Mouse (Mus musculus) cerebellum, adult 11 months (tissue): ENCODE data around the gene Acy3.
A peak's percentile ranks its signal among the peaks of the same experiment; 100 is the strongest.
"Not testable (repeated sequence)": the region's sequence is repeated elsewhere in the genome, so short reads cannot be mapped to it uniquely, and the experiment has no call there.

Experiments
- DNase-seq: peaks from one replicate; pipeline ENCODE4 v3.0.0; 2022

Gene Acy3

DNA sequence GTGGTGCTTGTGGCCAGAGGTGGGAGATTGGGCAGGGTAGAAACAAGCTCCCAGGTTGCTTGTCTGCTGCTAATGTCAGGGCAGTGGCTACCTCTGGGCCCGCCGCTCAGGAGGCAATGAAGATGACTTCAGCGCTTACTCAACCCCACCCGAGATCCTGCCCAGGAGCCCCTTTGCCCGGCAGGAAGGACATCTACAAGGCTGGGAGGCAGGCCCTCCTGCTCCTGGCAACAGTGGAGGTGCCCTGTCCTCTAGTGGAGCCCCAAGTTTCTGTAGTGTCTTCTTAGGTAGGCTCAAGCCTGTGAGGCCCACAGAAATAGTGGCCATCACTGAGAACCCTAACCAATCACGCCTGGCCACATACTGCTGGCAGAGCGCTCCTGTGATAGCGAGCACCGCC, 18.7 kb downstream of the Acy3 start:
- no peak for DNase-seq

DNA sequence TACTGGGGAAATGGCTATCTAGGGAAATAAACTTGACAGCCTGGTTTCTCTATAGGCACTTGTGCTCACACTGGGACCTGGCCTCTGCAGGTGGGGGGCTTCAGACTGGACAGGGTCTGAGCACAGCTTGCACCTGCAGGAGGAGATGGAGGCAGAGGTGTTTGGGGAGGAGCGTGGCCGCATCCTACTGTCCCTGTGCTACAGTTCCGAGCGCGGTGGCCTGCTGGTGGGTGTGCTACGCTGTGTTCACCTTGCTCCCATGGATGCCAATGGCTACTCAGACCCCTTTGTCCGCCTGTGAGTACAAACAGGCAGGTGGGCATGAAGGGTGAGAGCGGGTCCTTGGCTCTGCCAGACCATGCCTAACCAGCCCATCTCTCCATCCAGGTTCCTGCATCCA, 19.6 kb downstream of the Acy3 start:
- DNase-seq, result no peak

- no peak for DNase-seq
Measured at GRCm38 (mm10) chr19:4011086-4011485, 24.7 kb downstream of the Acy3 start.

GRCm38 (mm10) chr19:4012432-4013022, 26.2 kb downstream of the Acy3 start, which contains the start of gene Ndufv1:
TSS of gene Ndufv1 (minus strand) at chr19:4012806.
- peak; percentile 95 for DNase-seq

DNA sequence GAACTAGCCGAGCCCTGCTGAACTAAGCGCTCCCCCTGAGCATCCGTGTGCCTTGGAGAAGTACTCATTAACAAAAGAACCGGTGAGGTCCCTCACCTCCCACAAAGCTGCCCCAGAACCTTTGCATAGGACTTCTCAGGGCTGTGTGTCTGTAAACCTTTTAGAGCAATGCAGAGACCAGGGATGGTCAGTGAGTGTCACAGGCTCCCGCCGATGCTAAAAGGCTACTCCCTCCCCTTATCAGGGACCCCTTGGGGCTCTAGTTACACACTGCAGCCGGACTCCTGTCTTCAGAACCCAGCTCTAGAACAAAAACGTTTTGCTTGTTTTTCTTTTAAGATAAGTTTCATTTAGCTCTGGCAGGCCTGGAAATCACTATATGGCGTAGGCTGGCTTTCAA, 26.7 kb downstream of the Acy3 start:
- DNase-seq, result no peak

GRCm38 (mm10) chr19:4014802-4015201, 28.4 kb downstream of the Acy3 start:
- DNase-seq, result no peak

DNA sequence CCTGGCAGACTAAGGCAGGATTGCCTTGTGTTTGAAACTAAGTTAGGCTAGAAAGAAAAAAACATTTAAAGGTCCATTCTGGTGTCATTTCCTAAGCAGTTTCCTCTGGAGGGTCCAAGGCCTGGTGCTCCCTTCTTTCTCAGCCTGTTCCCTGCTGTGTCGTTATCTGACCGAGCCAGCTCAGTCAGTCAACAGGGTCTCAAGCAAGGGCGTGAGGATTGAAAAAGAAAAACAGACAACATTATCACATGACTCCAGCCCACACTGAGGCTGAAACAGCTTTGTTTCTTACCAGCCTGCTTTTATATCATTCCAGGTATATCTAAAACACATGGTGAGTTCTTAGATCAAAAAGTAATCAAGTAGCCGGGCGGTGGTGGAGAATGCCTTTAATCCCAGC, 29.3 kb downstream of the Acy3 start:
- DNase-seq, result no peak

DNA sequence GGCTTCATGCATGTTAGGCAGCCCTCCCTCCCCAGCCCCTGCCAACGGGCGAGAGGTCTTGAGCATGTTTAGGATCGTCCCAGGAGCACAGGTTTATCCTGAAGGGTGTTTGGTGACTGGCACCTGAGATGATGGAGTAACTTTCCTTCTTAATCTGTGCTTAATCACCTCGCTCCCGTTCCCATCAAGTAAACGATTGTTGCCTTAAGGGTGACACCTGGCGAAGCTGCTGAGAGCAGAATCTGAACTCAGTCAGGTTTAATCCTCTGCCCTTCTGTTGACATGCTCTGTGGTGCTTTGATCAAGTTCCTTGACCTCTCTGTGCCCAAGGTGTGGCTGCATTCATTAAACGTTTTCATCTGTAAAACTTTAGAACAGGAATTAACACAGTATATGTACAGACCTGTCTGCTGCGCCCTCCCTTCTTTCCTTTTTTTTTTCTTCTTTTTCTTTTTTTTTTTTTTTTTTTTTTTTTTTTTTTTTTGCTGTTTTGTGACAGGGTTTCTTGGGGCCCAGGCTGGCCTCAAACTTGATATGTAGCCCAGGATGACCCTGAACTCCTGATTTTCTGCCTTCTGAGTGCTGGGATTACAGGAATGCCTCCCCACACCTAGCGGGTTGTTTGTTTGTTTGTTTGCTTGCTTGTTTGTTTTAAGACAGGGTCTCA, 31.7 kb downstream of the Acy3 start:
- DNase-seq, result no peak

GRCm38 (mm10) chr19:4018743-4019583, 32.6 kb downstream of the Acy3 start:
- DNase-seq, result peak; percentile 84

DNA sequence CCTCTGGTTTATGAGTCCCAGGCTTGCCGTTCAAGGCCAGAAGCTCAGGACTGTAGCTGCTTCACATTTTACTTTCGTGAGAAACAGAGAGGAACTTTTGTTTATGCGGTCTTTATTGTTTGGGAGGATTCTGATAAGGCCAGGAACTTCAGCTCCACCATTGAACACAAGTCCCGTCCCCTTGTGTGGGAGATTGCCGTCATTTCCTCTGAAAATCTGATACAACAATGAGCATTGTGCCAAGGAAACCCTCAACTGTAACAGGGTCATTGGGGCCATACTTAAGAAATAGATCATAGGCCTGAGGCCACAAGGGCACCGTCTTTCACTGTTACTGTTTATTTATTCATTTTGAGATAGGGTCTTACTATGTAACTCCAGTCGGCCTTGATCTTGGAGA, 36.8 kb downstream of the Acy3 start:
- no peak for DNase-seq

- DNase-seq, result no peak
Measured at GRCm38 (mm10) chr19:4027576-4027975, 41.2 kb downstream of the Acy3 start.

GRCm38 (mm10) chr19:4032668-4033067, 46.3 kb downstream of the Acy3 start:
- no peak for DNase-seq

DNA sequence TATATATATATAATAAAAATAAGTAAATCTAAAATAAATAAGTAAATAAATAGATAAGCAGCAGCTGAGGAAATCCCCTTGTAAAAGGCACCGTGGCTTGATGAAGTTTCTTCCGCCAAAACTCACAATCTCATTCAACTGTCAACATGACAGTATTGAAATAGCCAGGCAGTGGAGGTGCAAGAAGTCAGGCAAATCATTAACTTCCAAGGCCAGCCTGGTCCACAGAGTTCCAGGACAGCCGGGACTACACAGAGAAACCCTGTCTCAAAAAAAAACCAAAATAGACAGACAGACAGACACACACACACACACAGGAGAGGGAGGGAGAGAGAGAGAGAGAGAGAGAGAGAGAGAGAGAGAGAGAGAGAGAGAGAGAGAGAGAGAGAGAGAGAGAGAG, 46.9 kb downstream of the Acy3 start:
- DNase-seq, result no peak

DNA sequence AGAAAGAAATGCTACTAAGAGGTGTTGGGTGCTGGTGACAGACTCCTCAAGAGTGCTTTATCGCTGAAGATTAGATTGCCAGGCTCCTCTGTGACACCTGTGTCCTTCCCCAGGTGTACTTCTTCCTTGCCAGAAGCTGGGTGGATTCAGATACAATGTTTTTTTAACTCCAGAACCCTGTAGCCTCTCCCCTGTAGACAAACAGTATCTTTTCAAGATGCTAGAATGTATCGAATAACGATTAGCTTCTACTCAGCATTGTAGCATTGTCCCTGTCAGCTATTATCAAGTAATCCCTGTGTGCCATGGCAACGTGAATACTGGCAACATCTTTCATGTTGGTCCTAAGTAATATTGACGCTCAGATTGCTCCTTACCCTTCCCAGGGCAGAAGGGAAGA, 47.4 kb downstream of the Acy3 start:
- DNase-seq, result no peak

GRCm38 (mm10) chr19:4036327-4037045, 50.1 kb downstream of the Acy3 start:
- DNase-seq, result no peak

DNA sequence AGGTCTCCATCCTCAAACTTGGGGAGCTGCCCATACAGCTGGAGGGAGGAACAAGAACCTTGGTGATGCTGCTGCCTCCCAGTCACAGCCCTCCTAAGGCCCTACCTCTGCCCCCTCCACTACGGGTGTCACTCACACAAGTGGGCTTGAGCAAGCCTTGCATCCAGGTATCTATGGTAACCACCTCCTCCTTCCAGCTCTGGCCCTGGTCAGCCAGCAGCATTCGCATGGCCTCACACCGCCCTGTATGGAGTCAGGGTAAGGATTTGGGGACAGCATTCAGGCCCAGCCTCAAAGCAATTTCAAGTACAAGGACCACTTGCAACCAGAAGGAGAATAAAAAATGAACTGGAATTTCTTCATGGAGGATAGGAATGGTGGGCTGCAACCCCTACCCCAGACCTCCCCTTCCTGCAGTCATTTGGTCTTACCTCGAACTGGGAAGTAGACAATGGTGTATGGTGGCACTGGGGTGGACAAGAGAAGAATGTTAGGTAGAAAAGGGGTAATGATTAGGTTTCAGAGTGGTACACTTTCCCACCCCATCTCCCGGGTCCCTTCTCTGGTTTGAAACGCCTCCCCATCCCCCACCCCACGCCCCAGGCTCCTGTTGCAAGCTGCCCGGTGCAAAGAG, 50.9 kb downstream of the Acy3 start:
- DNase-seq, result not testable (repeated sequence)

DNA sequence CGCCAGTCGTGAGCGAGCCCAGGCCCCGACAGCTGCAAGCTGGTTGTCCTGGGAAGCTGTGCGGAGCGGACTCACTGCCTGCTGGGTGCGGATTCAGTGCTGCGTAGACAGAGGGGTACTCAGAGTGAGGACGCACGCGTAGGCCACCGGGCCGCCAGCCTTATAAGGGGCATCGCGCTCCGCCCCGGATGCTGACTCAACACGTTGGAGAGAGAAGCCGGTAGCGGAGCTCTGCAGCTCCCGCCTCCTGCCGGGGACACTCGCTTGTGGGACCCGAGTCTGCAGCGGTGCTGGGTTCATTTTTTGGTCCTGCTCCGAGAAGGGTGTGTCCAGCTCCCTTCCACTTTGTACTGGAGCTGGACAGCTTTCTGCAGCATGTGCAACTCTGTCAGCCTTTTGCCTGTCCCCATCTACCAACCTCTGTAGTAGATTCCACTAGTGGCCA, 51.4 kb downstream of the Acy3 start, which contains the start of gene Gstp1:
Gene Gstp1 (minus strand): TSS at position 198 of the 445 bp plus-strand sequence.
- DNase-seq, result peak; percentile 75
